Mouse (Mus musculus): ENCODE results near the gene F3. TPM values are rescaled to one million over a fixed set of nuclear protein-coding genes. Genes with fewer than 3 reads are reported as not detected.

F3 gene
- polyA plus RNA-seq, 1 experiment from 2014 or later = 22.8 TPM

- DNase-seq (ENCODE audit: low spot score) = no peak
- Histone ChIP-seq H3K4me3 (replicated peaks; ENCODE audit: low read depth, low read length) (no peak overlapping the region), H3K4me2 (ENCODE audit: low read length) (no peak overlapping the region), H3K27me3 (ENCODE audit: insufficient read depth, low read length) (no peaks in the 10 kb centered on the region), H3K27ac (no peak overlapping the region), H3K36me3 (ENCODE audit: insufficient read depth, low read length) (no peaks in the 10 kb centered on the region), H3K4me1 (replicated peaks; ENCODE audit: insufficient read depth, low read length) (peaks cover 14% of the 10 kb centered on the region), H3K9me3 (replicated peaks; ENCODE audit: low read length) (no peaks in the 10 kb centered on the region), H3K9ac (ENCODE audit: low read depth, low read length) (no peak overlapping the region)
- no peak for TF ChIP-seq CTCF (IDR thresholded peaks at IDR 0.05; ENCODE audit: low read depth)
- no peak for ATAC-seq (replicated peaks; ENCODE audit: low FRiP score, low read depth)
- WGBS = 68% methylated on average over 8 of the region's 8 CpGs
Measured at GRCm38 (mm10) chr3:121718679-121719078, 4.7 kb upstream of the F3 start.

- no peak overlapping the region for H3K27ac ChIP-seq
- H3K9me3 ChIP-seq (replicated peaks; ENCODE audit: low read length) = no peaks in the 10 kb centered on the region
- H3K36me3 ChIP-seq (ENCODE audit: insufficient read depth, low read length) = no peaks in the 10 kb centered on the region
- ATAC-seq (replicated peaks; ENCODE audit: low FRiP score, low read depth) = no peak
- no peak for DNase-seq (ENCODE audit: low spot score)
- 88% methylated on average over 3 of the region's 3 CpGs for WGBS
- no peak overlapping the region for H3K4me2 ChIP-seq (ENCODE audit: low read length)
- no peak overlapping the region for H3K4me3 ChIP-seq (replicated peaks; ENCODE audit: low read depth, low read length)
- H3K4me1 ChIP-seq (replicated peaks; ENCODE audit: insufficient read depth, low read length) = peaks cover 12% of the 10 kb centered on the region
- H3K27me3 ChIP-seq (ENCODE audit: insufficient read depth, low read length) = no peaks in the 10 kb centered on the region
- TF ChIP-seq CTCF (IDR thresholded peaks at IDR 0.05; ENCODE audit: low read depth) = no peak
- H3K9ac ChIP-seq (ENCODE audit: low read depth, low read length) = no peak overlapping the region
Measured at GRCm38 (mm10) chr3:121719701-121720100, 3.6 kb upstream of the F3 start.

- 0 out of 2 replicates have a peak overlapping the region, but pooled peaks have one; percentile 2 for H3K4me2 ChIP-seq (ENCODE audit: low read length)
- no peaks in the 10 kb centered on the region for H3K36me3 ChIP-seq (ENCODE audit: insufficient read depth, low read length)
- no peak overlapping the region for H3K27ac ChIP-seq
- no peak for TF ChIP-seq CTCF (IDR thresholded peaks at IDR 0.05; ENCODE audit: low read depth)
- 47% methylated on average over 14 of the region's 14 CpGs for WGBS
- no peak overlapping the region for H3K4me3 ChIP-seq (replicated peaks; ENCODE audit: low read depth, low read length)
- ATAC-seq (replicated peaks; ENCODE audit: low FRiP score, low read depth) (no peak), DNase-seq (ENCODE audit: low spot score) (no peak)
- no peaks in the 10 kb centered on the region for H3K9me3 ChIP-seq (replicated peaks; ENCODE audit: low read length)
- H3K9ac ChIP-seq (ENCODE audit: low read depth, low read length) = no peak overlapping the region
- H3K4me1 ChIP-seq (replicated peaks; ENCODE audit: insufficient read depth, low read length) = peaks cover 11% of the 10 kb centered on the region
- no peaks in the 10 kb centered on the region for H3K27me3 ChIP-seq (ENCODE audit: insufficient read depth, low read length)
Measured at GRCm38 (mm10) chr3:121720801-121721690, 2.3 kb upstream of the F3 start.

GRCm38 (mm10) chr3:121721691-121722070 is 1.7 kb upstream of the F3 start:
- Histone ChIP-seq H3K27ac (no peak overlapping the region), H3K9ac (ENCODE audit: low read depth, low read length) (no peak overlapping the region), H3K4me3 (replicated peaks; ENCODE audit: low read depth, low read length) (no peak overlapping the region), H3K4me1 (replicated peaks; ENCODE audit: insufficient read depth, low read length) (peaks cover 11% of the 10 kb centered on the region), H3K4me2 (ENCODE audit: low read length) (no peak overlapping the region), H3K36me3 (ENCODE audit: insufficient read depth, low read length) (no peaks in the 10 kb centered on the region), H3K9me3 (replicated peaks; ENCODE audit: low read length) (no peaks in the 10 kb centered on the region), H3K27me3 (ENCODE audit: insufficient read depth, low read length) (no peaks in the 10 kb centered on the region)
- DNase-seq (ENCODE audit: low spot score) (no peak), ATAC-seq (replicated peaks; ENCODE audit: low FRiP score, low read depth) (no peak)
- no peak for TF ChIP-seq CTCF (IDR thresholded peaks at IDR 0.05; ENCODE audit: low read depth)
- 72% methylated on average over 7 of the region's 7 CpGs for WGBS

GRCm38 (mm10) chr3:121723968-121724524 is 709 bp downstream of the F3 start:
- Histone ChIP-seq H3K4me2 (ENCODE audit: low read length) (peak overlapping the region; percentile 76), H3K27me3 (ENCODE audit: insufficient read depth, low read length) (no peaks in the 10 kb centered on the region), H3K4me3 (replicated peaks; ENCODE audit: low read depth, low read length) (peak overlapping the region; percentile 57), H3K4me1 (replicated peaks; ENCODE audit: insufficient read depth, low read length) (peaks cover 11% of the 10 kb centered on the region), H3K9me3 (replicated peaks; ENCODE audit: low read length) (no peaks in the 10 kb centered on the region), H3K36me3 (ENCODE audit: insufficient read depth, low read length) (no peaks in the 10 kb centered on the region), H3K9ac (ENCODE audit: low read depth, low read length) (peak overlapping the region; percentile 65), H3K27ac (peak overlapping the region; percentile 75; the same call in 1 of the 2 replicates)
- ATAC-seq (replicated peaks; ENCODE audit: low FRiP score, low read depth) = peak; percentile 20; the same call in 1 of the 2 replicates
- 3% methylated on average over 20 of the region's 20 CpGs for WGBS
- no peak for TF ChIP-seq CTCF (IDR thresholded peaks at IDR 0.05; ENCODE audit: low read depth)
- no peak for DNase-seq (ENCODE audit: low spot score)

GRCm38 (mm10) chr3:121724553-121724952 is 1.2 kb downstream of the F3 start:
- H3K9ac ChIP-seq (ENCODE audit: low read depth, low read length) = no peak overlapping the region
- no peak for TF ChIP-seq CTCF (IDR thresholded peaks at IDR 0.05; ENCODE audit: low read depth)
- H3K4me3 ChIP-seq (replicated peaks; ENCODE audit: low read depth, low read length) = peak overlapping the region; percentile 57
- H3K27ac ChIP-seq = no peak overlapping the region
- H3K9me3 ChIP-seq (replicated peaks; ENCODE audit: low read length) = no peaks in the 10 kb centered on the region
- H3K27me3 ChIP-seq (ENCODE audit: insufficient read depth, low read length) = no peaks in the 10 kb centered on the region
- no peak for DNase-seq (ENCODE audit: low spot score)
- WGBS = 23% methylated on average over 12 of the region's 12 CpGs
- peaks cover 11% of the 10 kb centered on the region for H3K4me1 ChIP-seq (replicated peaks; ENCODE audit: insufficient read depth, low read length)
- no peaks in the 10 kb centered on the region for H3K36me3 ChIP-seq (ENCODE audit: insufficient read depth, low read length)
- H3K4me2 ChIP-seq (ENCODE audit: low read length) = peak overlapping the region; percentile 76
- no peak for ATAC-seq (replicated peaks; ENCODE audit: low FRiP score, low read depth)

Data from kidney, postnatal 0 days (tissue).